Mouse (Mus musculus): ENCODE measurements at regions not wholly inside any gene's neighbourhood (a gene's known extent, or its start where the extent isn't known, plus 50 kb on each side); places are given as distances from the start of the nearest gene placed in this dataset.

DNA sequence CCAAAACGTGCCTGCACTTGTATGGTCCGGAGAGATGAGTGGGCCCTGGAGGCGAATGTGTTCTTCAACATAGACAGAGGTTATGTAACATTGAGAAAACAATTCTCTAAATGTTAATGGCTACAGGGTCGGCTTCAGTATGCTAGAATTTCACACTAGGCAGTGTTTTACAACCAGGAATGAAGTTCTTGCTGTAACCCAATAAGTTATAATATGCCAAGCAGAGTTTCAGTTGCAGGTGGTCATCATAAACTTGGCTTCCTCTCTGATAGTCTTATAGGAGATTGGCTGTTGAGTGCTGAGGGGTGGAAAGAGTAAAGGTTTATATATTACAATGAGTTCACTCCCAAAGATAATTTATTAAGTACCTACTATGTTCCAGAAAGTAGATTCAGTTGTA is 64.8 kb upstream of the Cenpw start:
- no peak for DNase-seq (ENCODE audit: low read depth, low spot score)

DNA sequence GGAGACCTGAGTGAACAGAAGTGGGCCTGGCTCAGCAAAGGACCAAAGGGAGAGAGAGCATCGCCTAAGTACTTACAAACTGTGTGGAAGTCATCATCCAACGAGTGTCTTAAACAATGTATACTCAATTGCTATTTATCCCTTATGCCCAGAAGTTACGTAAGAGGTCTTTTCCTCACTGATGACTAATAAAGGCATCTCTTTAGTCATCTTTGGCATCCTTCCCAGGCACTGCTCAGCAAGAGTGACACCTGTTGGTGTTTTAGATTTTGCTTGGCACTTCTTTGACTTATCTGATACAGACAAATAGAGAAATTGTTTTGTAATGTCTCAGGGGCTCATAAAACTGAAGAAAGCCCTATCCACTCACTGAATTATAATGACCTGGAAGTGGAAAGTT is 59.4 kb upstream of the Cenpw start:
- DNase-seq (ENCODE audit: low read depth, low spot score): no peak

DNA sequence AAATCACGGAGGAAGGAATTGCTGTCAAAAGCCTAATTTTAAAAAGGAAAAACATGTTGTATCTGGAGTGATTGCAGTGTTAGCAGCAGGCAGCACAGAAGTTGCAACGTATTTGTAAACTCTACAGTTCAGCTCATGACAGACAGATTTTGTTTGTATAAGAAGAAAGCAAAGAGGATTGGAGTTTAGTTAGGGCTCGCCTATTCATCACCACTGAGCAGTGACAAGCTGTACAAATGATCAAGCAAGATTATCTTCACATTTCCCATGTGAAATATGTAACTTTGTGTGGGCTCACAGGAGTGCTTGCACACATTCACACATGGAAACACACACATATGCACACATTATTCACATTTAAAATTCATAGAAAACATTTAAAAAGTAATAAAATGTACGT is 57.5 kb upstream of the Cenpw start:
- no peak for DNase-seq (ENCODE audit: low read depth, low spot score)
